Mouse (Mus musculus): ENCODE results near the gene Hes3. TPM values are rescaled to one million over a fixed set of nuclear protein-coding genes. Genes with fewer than 3 reads are reported as not detected.

The Hes3 gene
- polyA plus RNA-seq, 1 experiment from 2014 or later, result 1.2 TPM

DNA sequence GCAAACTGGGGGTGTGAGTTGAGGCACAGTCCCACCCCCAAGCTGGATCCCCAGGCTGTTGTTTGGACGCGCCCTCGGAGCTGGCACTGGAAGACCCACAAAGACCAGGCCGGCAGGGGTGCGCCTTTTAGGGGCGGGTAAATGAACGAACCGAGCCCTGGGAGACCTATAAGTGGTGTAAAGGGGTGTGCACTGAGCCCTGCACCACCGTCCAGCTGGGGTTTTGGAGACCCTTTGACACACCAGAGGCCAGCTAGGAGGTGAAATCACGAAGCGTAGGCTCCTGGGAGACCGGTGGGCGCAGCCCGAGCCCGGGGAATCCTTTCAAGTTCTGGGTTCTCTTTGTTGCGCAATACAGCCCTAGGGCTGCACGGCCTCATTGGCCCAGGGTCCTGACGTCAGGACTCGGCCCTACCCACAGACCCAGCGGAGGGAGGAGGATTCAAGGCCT lies 16.8 kb downstream of the Hes3 start:
- Histone ChIP-seq H3K4me1 (peaks cover 36% of the 10 kb centered on the region), H3K27ac (peak overlapping the region; percentile 73; the same call in 1 of the 2 replicates), H3K9ac (peak overlapping the region; percentile 85), H3K27me3 (peaks cover 87% of the 10 kb centered on the region), H3K36me3 (no peaks in the 10 kb centered on the region; the same call in 1 of the 2 replicates), H3K4me2 (replicated peaks) (peak overlapping the region; percentile 84), H3K9me3 (replicated peaks) (no peaks in the 10 kb centered on the region), H3K4me3 (peak overlapping the region; percentile 58)
- WGBS, result under 1% methylated on average over 20 of the region's 20 CpGs
- ATAC-seq (ENCODE audit: low FRiP score), result peak; percentile 41; the same call in 1 of the 2 replicates

DNA sequence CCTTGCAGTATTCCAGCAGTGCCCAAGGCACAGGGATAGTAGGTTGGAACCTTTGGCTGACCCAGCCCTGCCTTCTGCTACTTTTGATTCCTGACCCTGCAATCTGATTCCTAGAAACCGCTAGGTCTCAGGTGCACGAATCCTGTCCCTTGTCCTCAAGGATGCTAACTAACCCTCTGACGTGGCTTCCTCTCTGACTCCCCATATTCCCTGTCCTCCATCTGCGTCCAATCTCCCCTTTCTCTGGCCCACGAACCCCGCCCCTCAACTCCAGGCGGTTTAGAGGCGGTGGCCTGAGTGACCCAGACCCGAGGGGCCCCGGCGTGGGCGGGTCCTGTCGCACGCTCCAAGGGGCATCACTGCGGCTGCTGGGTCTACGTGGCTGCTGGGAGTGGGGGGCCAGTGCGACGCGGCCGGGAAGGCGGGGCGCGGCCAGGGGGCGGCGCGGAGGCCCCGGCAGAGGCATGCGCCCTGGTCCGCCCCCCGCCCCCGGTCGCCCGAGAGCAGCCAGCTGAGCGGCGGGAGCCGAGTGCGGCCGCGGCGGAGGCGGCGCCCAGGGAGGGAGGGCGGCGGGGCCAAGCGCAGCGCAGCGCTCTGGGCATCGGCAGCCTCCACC lies 17.7 kb downstream of the Hes3 start, which contains the start of gene Gpr153:
Gpr153 (plus strand) TSS at position 612 of the 616 bp plus-strand sequence.
- Histone ChIP-seq H3K36me3 (no peaks in the 10 kb centered on the region), H3K4me1 (peaks cover 36% of the 10 kb centered on the region), H3K9ac (peak within 1 kb of the TSS; percentile 85), H3K4me2 (replicated peaks) (peak within 1 kb of the TSS; percentile 84), H3K27ac (peak within 1 kb of the TSS; percentile 73), H3K9me3 (replicated peaks) (no peaks in the 10 kb centered on the region), H3K4me3 (peak within 1 kb of the TSS; percentile 58), H3K27me3 (peaks cover 84% of the 10 kb centered on the region)
- peak; percentile 70 for ATAC-seq (ENCODE audit: low FRiP score)
- 1% methylated on average over 47 of the region's 48 CpGs for WGBS

DNA sequence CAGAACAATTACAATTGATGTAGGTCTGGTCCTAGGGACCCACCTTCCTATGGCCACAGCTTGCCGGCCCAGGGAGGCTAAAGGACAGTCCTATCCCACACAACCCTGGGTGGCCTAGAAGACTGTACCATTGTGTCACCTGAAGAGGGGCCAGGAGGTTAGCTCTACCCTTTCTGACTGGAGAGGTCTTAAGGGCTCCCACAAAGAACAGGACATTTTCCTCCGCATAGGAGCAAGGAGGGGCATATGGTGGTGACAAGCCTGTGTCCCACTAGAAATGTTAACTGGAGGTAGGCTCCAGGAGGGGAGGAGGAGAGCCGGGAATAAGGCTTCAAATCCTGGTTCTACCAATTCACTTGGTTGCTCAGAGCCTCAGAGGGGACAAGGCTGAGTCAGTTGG lies 18.3 kb downstream of the Hes3 start:
- ATAC-seq (ENCODE audit: low FRiP score), result peak; percentile 4; the same call in 1 of the 2 replicates
- Histone ChIP-seq H3K36me3 (no peaks in the 10 kb centered on the region), H3K27ac (peak overlapping the region; percentile 73), H3K4me3 (peak overlapping the region; percentile 58; the same call in 1 of the 2 replicates), H3K27me3 (peaks cover 81% of the 10 kb centered on the region), H3K9me3 (replicated peaks) (no peaks in the 10 kb centered on the region), H3K9ac (no peak overlapping the region), H3K4me1 (peaks cover 36% of the 10 kb centered on the region), H3K4me2 (replicated peaks) (peak overlapping the region; percentile 84)
- 25% methylated on average over 3 of the region's 3 CpGs for WGBS

DNA sequence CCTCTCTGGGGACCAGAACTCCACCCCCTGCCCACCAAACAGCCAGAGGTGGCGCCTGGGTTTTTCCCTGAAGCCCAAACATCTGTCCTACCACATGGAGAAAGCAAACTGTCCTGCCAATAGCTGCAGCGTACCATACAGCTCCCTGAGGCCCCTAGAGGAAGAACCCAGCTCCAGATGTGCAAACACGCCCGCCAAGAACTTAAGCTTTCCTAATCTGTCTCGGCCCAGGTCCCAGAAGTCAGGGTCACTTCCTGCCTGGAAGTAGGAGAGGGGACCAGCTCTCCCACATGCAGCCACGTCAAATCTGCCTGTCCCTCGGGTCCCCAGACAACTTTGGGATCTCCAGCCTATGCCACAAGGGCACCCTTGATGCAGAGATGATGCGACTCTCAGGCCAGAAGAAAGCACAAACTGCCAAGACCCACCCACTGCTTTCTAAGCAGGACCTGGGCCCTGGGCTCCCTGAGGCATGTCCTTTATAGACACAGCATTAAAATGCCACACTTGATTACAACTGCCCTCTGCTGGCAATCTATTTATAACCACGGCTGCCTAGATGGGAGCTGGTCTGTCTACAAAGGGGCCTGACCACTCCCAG lies 18.9 kb downstream of the Hes3 start:
- Histone ChIP-seq H3K9me3 (replicated peaks) (no peaks in the 10 kb centered on the region), H3K4me1 (peaks cover 43% of the 10 kb centered on the region), H3K27ac (no peak overlapping the region; the same call in 1 of the 2 replicates), H3K9ac (no peak overlapping the region), H3K36me3 (no peaks in the 10 kb centered on the region), H3K27me3 (peaks cover 79% of the 10 kb centered on the region), H3K4me2 (replicated peaks) (no peak overlapping the region), H3K4me3 (no peak overlapping the region)
- 32% methylated on average over 9 of the region's 9 CpGs for WGBS
- ATAC-seq (ENCODE audit: low FRiP score), result no peak

DNA sequence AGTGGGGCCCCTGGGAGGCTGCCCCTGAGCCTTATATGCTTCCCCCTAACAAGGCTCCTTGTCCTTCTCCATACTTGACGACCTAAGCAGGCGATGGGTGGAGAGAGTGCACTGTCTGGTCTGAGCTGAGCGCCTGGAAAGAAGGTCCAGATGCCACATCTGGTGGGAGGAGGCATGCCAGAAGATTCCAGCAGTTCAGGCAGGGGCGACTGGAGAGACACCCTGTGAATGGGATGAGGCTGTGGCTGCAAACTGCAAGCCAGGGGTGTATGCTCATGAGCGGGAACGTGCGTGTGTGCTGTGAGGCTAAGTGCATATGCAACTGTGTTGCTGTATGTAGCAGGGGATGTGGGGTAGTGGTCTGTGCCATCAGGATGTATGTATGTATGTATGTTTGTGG lies 19.5 kb downstream of the Hes3 start:
- Histone ChIP-seq H3K27me3 (peaks cover 74% of the 10 kb centered on the region), H3K9me3 (replicated peaks) (no peaks in the 10 kb centered on the region), H3K4me2 (replicated peaks) (no peak overlapping the region), H3K27ac (peak overlapping the region; percentile 30; the same call in 1 of the 2 replicates), H3K36me3 (no peaks in the 10 kb centered on the region), H3K9ac (no peak overlapping the region), H3K4me3 (no peak overlapping the region), H3K4me1 (peaks cover 46% of the 10 kb centered on the region)
- no peak for ATAC-seq (ENCODE audit: low FRiP score)
- 69% methylated on average over 7 of the region's 7 CpGs for WGBS

DNA sequence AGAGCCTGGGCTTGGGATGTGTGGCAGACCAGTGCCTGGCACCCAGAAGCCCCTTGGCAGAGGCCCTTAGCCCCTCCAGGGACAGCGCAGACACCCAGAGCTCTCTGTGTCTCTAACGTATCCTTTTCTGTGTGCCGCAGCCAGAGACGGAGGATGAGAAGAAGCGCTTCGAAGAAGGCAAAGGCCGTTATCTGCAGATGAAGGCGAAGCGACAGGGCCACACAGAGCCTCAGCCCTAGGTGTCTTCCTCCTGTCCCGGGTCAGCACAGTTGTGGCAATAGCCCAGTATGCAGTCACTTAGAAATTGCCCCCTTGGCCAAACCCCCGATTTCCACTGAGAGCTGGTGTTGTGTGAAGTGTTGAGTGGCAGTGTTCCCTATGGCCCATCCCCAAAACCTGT lies 20.1 kb downstream of the Hes3 start:
- ATAC-seq (ENCODE audit: low FRiP score), result no peak
- Histone ChIP-seq H3K9me3 (replicated peaks) (no peaks in the 10 kb centered on the region), H3K27me3 (peaks cover 67% of the 10 kb centered on the region), H3K9ac (no peak overlapping the region), H3K4me2 (replicated peaks) (no peak overlapping the region), H3K27ac (no peak overlapping the region), H3K4me3 (no peak overlapping the region), H3K4me1 (peaks cover 46% of the 10 kb centered on the region), H3K36me3 (no peaks in the 10 kb centered on the region)
- 90% methylated on average over 11 of the region's 11 CpGs for WGBS

DNA sequence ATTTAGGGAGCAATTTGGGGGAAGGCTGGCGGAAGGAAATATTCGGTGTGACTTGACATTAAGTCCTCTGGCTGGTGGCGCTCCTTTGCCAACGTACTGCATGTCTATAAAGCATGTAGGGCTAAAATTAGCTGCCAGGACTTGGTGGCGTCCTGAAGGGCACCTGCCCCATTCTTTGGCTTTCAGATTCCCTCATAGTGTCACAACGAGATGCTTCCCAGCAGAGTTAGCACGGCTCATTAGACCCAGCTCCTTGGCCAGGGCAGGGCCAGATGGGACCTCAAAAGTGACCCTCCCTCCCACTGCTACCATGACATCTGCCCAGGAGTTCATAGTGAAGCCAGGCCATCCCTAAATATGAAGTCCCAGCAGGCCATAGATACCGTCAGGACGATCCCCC lies 20.9 kb downstream of the Hes3 start:
- ATAC-seq (ENCODE audit: low FRiP score), result no peak
- no peak overlapping the region for H3K9ac ChIP-seq
- peaks cover 60% of the 10 kb centered on the region for H3K27me3 ChIP-seq
- WGBS, result 70% methylated on average over 9 of the region's 9 CpGs
- H3K27ac ChIP-seq, result no peak overlapping the region
- H3K4me1 ChIP-seq, result peaks cover 50% of the 10 kb centered on the region
- H3K4me2 ChIP-seq (replicated peaks), result no peak overlapping the region
- no peaks in the 10 kb centered on the region for H3K9me3 ChIP-seq (replicated peaks)
- H3K36me3 ChIP-seq, result no peaks in the 10 kb centered on the region
- no peak overlapping the region for H3K4me3 ChIP-seq

DNA sequence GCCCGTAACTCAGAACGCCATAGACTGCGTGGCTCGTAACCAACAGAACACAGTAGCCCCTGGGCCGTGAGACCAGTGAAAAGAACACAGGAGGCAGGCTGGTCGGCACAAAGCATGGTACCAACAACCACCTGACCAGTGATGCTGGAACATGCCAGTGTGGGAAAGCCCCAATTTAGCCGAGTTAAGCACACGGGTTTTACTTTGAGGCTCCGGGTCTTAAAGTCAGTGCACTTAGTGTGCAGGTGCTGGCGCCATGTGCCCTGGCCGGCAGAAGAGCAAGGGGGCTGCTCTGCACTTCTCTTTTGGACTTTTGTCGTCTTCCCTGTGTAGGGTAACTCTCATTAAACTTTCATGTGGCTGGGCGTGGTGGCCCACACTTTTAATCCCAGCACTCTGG lies 21.5 kb downstream of the Hes3 start:
- WGBS, result 87% methylated on average over 13 of the region's 13 CpGs
- Histone ChIP-seq H3K27me3 (peaks cover 54% of the 10 kb centered on the region), H3K9me3 (replicated peaks) (no peaks in the 10 kb centered on the region), H3K4me1 (peaks cover 47% of the 10 kb centered on the region), H3K9ac (no peak overlapping the region), H3K4me3 (no peak overlapping the region), H3K36me3 (no peaks in the 10 kb centered on the region), H3K27ac (no peak overlapping the region), H3K4me2 (replicated peaks) (no peak overlapping the region)
- no peak for ATAC-seq (ENCODE audit: low FRiP score)

DNA sequence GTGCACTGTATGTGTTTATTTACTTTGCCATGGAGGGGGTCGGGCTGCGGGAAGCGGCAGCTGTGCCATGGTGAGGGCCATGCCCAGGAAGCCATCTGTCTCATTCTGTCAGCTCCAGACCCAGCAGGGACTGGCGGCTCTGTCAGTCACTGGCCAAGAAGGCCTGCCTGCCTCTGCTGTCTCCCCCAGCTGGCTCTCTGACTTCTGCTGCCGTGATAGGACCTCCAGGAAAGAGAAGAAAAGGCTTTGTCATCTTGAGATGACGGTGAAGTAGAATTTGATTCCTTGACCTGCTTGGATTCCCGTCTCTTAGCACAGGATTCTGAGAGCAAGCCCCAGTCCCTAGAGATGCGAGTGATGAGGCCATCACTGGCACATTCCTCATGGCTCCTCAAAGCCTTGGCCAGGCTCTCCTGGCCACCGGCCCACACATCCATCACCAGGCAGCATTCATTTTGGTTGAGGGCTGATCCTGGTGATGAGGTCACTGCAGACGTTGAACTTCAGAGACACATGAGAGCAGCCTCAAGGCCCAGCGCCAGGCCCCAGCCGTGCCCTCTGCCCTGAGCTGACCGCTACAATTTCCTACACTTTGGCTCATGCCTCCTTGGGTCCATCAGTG lies 23.6 kb downstream of the Hes3 start:
- Histone ChIP-seq H3K4me2 (replicated peaks) (no peak overlapping the region), H3K27ac (peak overlapping the region; percentile 12; the same call in 1 of the 2 replicates), H3K27me3 (peaks cover 34% of the 10 kb centered on the region), H3K9ac (no peak overlapping the region), H3K4me1 (peaks cover 42% of the 10 kb centered on the region), H3K4me3 (no peak overlapping the region), H3K36me3 (no peaks in the 10 kb centered on the region), H3K9me3 (replicated peaks) (no peaks in the 10 kb centered on the region)
- peak; percentile 61 for ATAC-seq (ENCODE audit: low FRiP score)
- WGBS, result 65% methylated on average over 13 of the region's 13 CpGs

DNA sequence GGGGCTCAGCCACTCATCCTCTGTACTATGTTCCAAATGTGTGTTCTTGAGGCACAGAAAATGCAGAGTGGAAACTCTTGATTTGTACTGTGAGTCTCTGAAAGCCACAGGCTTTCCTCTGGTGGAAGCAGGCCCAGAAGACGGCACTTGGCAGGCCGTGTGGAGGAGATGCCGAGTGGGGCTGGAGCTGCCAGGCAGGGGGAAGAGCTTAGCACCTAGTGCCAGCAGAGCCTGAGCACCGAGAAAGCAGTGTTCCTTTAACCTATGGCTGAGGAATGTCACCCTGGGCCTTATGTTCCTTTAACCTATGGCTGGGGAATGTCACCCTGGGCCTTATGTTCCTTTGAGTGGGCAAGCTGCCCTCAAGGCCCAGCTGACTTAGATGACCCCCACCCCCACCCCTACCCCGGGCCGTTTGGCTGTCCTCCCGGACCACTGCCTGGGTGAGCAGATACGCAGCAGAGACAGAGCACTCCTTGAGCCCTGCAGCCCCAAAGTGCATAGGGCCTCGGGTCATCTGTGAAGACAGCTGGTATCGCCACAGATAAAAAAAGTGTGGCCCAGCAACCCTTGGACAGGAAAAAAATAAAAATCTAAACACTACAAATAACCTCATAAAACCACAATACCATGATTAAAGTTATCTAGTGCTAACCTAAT lies 25.1 kb downstream of the Hes3 start:
- H3K27ac ChIP-seq, result no peak overlapping the region
- ATAC-seq (ENCODE audit: low FRiP score), result no peak
- WGBS, result 51% methylated on average over 10 of the region's 10 CpGs

DNA sequence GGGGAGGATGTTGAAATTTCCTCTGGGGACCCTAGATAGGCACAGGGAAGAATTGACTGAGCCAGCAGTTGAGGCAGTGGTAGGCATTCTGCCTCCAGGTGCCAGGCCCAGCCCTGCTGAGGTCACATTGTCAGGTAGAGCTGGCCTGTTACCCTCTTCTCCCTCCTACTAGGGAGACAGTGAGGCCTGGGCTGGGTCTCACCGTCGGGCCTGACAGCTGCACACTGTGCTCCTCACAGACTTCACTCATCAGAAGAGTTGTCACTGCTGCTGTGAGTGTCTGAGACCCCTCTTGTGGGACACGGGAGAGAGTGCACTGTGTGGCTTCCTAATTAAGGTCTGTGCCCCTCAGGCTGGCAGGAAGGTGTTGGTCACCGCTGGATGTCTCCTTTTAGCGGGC lies 25.7 kb downstream of the Hes3 start:
- Histone ChIP-seq H3K4me3 (no peak overlapping the region), H3K36me3 (0 out of 2 replicates have a peak, but pooled peaks cover 2% of the 10 kb centered on the region), H3K9me3 (replicated peaks) (no peaks in the 10 kb centered on the region), H3K27ac (no peak overlapping the region), H3K27me3 (peaks cover 15% of the 10 kb centered on the region; the same call in 1 of the 2 replicates), H3K4me1 (peaks cover 35% of the 10 kb centered on the region), H3K9ac (peak overlapping the region; percentile 19; the same call in 1 of the 2 replicates), H3K4me2 (replicated peaks) (no peak overlapping the region)
- 39% methylated on average over 5 of the region's 5 CpGs for WGBS
- ATAC-seq (ENCODE audit: low FRiP score), result no peak

More for the DNA sequence above, 25.1 kb downstream of the Hes3 start:
- Histone ChIP-seq H3K9me3 (replicated peaks) (no peaks in the 10 kb centered on the region), H3K36me3 (no peaks in the 10 kb centered on the region), H3K4me2 (replicated peaks) (no peak overlapping the region), H3K4me1 (peaks cover 35% of the 10 kb centered on the region), H3K27me3 (peaks cover 21% of the 10 kb centered on the region), H3K9ac (peak overlapping the region; percentile 19; the same call in 1 of the 2 replicates), H3K4me3 (no peak overlapping the region)
